Mouse (Mus musculus) stomach, postnatal 0 days (tissue): Measurements from ENCODE around the gene Pih1d2.

Experiments used
- CTCF ChIP-seq: IDR thresholded peaks from 2 replicates; pipeline ENCODE4 v1.5.1; 2016; ENCODE audit warnings: antibody characterized with exemption, low read depth, mild to moderate bottlenecking, moderate library complexity
- EP300 ChIP-seq: optimal IDR thresholded peaks from 2 replicates; pipeline ENCODE3; 2016; ENCODE audit warnings: antibody characterized with exemption

- TF ChIP-seq CTCF (no peak), EP300 (no peak)
Measured at GRCm38 (mm10) chr9:50567372-50567771, 49.7 kb upstream of the Pih1d2 start.
